Mouse (Mus musculus) thymus, adult 2 months (tissue): ENCODE measurements around the gene Sec24c. TPM values are rescaled to one million over a fixed set of nuclear protein-coding genes. Genes with fewer than 3 reads are reported as not detected.

Experiments used
- DNase-seq: peaks from one replicate; pipeline ENCODE4 v3.0.0; 2021
- H3K27ac ChIP-seq: fragments of 200-500 bp; 2 replicates; pipeline ENCODE4 v1.5.1; 2012; ENCODE audit warnings: low read length, control low read depth; ENCODE audit not compliant: control insufficient read depth, insufficient read depth
- H3K27me3 ChIP-seq: fragments of 200-500 bp; 2 replicates; pipeline ENCODE4 v1.6.1; 2012; ENCODE audit warnings: mild to moderate bottlenecking, low read length, moderate library complexity, mixed read lengths; ENCODE audit not compliant: control insufficient read depth, insufficient read depth
- H3K36me3 ChIP-seq: fragments of 200-500 bp; 2 replicates; pipeline ENCODE4 v1.6.1; 2012; ENCODE audit warnings: mild to moderate bottlenecking, low read length, moderate library complexity; ENCODE audit not compliant: control insufficient read depth, insufficient read depth
- H3K4me1 ChIP-seq: fragments of 200-500 bp; replicated peaks from 2 replicates; pipeline ENCODE4 v1.6.1; 2012; ENCODE audit warnings: low read length; ENCODE audit not compliant: control insufficient read depth, insufficient read depth
- H3K4me3 ChIP-seq: fragments of 200-500 bp; 2 replicates; pipeline ENCODE4 v1.5.1; 2012; ENCODE audit warnings: mild to moderate bottlenecking, low read length, control low read depth, moderate library complexity; ENCODE audit not compliant: control insufficient read depth, insufficient read depth
- CTCF ChIP-seq: fragments of 200-500 bp; IDR thresholded peaks from 2 replicates; pipeline ENCODE4 v1.5.1; 2012; ENCODE audit warnings: mild to moderate bottlenecking, control low read depth, low read length, moderate library complexity, borderline replicate concordance; ENCODE audit not compliant: control insufficient read depth, poor library complexity, insufficient read depth; ENCODE audit errors: extremely low read depth
- POLR2A ChIP-seq: fragments of 200-500 bp; IDR thresholded peaks from 2 replicates; pipeline ENCODE4 v1.6.1; 2012; ENCODE audit warnings: mild to moderate bottlenecking, low read length, control low read depth, moderate library complexity; ENCODE audit not compliant: control insufficient read depth, poor library complexity, insufficient read depth; ENCODE audit errors: extremely low read depth
- WGBS: fragments of 180-500 bp; shearing (Covaris S2); methylation state at CpG from one replicate; pipeline ENCODE4 v1.1.7; 2018; 5-methylcytosine and 5-hydroxymethylcytosine counted together
- polyA plus RNA-seq: library from polyadenylated mRNA; depleted of rRNA; stranded (reverse); fragments of >200 nt; gene quantifications from 2 replicates; pipeline ENCODE4 v1.2.3, GENCODE M21; 2012

Gene Sec24c
- polyA plus RNA-seq, 1 experiment: 486 TPM

DNA sequence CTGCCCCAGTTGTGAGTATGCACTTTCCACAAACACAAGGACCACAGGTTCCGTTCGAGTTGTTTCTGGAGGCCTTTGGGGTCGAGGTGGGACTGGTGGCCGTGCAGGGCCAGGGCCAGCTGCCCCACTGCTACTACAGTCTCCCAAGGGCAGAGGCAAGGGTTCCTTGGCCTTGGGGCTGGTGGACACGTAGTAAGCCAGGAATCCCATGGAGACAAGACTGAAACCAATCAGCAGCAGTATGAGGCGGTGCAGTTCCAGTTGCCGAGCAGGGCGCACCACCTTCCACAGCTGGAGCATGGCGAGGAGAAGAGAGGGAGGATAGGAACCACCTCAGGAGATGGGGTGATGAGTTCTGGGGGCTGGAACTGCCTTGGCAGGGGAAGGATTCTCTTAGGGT is 55.8 kb downstream of the Sec24c start:
- Histone ChIP-seq H3K4me3 (no peak overlapping the region), H3K27ac (no peak overlapping the region), H3K4me1 (peaks cover 4% of the 10 kb centered on the region), H3K36me3 (peaks cover 19% of the 10 kb centered on the region), H3K27me3 (no peaks in the 10 kb centered on the region)
- WGBS: 98% methylated on average over 9 of the region's 9 CpGs
- no peak for TF ChIP-seq CTCF
- no peak for DNase-seq

DNA sequence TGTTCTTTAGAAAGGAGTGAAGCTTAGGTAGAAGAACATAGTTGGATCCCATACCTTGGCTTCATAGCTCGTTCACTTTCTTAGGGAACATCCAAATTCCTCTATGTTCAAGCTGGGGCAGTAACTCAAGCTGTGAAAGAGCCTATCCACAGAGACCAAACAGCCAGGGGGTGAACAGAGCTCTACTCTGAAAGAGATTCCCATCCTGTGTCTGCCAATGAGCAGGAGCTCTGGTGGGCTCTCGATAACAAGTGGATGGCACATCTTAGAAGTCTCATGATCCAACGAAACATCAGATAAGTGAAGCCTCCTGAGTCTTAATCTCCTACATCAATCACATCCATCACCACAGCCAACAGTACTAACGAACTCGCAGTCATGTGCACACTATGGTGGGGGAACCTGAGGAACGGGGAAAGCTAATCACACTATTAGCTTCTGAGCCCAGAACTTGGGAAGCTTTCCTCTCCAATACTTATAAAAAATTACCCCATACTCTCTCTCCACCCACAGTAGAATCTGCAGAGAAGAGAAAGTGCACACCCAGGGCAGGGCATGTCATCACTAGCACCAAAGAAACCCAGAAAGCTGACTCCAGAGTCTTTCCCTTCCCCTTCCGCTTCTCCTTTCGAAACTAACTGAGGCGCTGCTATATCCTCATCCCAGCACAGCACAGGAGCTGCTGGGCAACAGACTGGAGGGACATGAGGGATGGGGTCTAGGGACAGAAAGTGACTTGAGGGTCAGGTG is 56.9 kb downstream of the Sec24c start:
- Histone ChIP-seq H3K27ac (no peak overlapping the region), H3K36me3 (peaks cover 19% of the 10 kb centered on the region; the same call in 1 of the 2 replicates), H3K4me1 (peaks cover 7% of the 10 kb centered on the region), H3K4me3 (no peak overlapping the region), H3K27me3 (no peaks in the 10 kb centered on the region)
- TF ChIP-seq CTCF: no peak
- no peak for TF ChIP-seq POLR2A
- WGBS: 80% methylated on average over 9 of the region's 9 CpGs
- DNase-seq: no peak

DNA sequence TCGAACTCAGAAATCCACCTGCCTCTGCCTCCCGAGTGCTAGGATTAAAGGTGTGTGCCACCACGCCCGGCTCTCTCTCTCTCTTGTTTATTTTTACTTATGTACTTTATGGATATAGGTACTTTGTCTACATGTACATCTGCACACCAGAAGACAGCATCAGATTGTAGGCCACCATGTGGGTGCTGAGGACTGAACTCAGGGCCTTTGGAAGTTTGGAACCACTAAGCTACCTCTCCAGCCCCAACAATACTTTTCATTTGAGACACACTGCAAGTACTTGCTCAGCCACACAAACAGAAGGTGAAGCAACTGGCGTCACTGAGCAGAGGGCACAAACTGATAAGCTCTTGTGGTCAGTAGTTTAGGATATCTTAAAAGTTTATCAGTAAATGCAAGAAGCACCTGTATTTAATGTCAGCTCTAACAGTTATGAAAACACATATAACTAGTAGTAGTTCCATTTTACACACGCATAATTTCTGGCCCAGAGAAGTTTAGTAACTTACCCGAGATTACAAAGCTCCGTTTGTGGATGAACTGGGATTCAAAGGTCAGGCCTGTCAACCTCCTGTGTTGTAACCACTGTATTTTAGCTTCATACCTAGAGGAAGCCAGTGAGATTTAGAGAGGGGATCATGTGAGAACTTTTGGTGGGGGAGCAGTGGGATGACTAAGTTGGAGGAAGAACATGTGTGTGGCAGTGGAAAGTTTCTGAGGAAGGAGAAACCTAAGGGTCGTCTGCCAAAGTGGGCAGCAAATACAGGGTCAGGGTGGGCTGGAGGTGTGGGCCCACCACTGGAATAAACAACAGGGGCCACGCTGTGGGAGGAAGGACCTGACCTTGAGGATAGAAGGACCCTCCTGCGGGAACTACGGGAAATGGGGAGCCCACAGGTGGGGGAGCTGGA is 59.2 kb downstream of the Sec24c start:
- peaks cover 8% of the 10 kb centered on the region; the same call in 1 of the 2 replicates for H3K36me3 ChIP-seq
- WGBS: 45% methylated on average over 12 of the region's 12 CpGs
- no peak for DNase-seq

DNA sequence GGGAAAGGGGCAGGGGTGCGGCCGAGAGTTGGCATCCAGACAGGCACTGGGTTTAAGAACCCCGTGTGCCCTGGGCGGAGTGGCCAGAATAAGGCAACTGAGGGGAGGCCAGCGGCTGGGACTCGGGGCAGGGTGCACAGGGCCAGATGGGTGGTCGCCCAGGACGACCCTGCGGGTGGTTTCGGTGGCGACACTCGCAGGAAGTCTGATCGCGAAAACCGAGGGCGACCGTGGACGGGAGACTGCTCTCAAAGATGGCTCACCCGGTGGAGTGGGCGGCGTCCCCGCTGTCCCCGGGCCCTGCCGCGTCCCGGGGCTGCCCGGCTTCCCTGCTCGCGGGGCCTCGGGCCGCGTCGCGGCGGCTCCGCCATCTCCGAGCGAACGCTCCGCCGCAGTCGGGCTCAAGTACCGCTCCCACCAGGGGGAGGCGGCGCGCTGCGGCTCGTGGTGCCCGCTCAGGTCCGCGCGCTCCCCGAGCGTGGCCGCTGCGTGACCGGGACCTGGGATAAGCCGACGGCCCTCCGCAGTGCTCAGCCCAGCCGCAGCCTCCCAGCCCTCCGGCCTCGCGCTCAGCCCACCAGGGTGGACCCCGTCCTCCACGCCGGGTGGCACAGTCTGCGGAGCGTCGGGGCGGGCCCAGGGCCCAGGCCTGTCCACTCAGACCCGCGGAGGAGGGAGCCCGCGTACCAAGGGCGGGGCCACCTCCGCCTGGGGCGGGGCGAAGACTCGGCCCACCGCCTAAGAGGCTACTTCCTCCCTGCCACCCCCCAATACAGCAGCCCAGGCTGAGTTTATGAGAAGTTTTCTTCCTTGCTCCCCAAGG is 60.1 kb downstream of the Sec24c start, which contains the start of gene Ndst2:
Gene Ndst2, minus strand, starts transcription at position 611 of the 823 bp plus-strand sequence.
- Histone ChIP-seq H3K4me3 (peak within 1 kb of the TSS; percentile 93), H3K4me1 (peaks cover 7% of the 10 kb centered on the region), H3K27me3 (no peaks in the 10 kb centered on the region), H3K27ac (no peak within 1 kb of the TSS), H3K36me3 (0 out of 2 replicates have a peak, but pooled peaks cover 3% of the 10 kb centered on the region)
- TF ChIP-seq CTCF: no peak
- TF ChIP-seq POLR2A: peak; percentile 51; the same call in 1 of the 2 replicates
- WGBS: under 1% methylated on average over 81 of the region's 81 CpGs
- DNase-seq: peak; percentile 77

More for the DNA sequence above, 59.2 kb downstream of the Sec24c start:
- no peak for TF ChIP-seq CTCF
- no peak for TF ChIP-seq POLR2A
- H3K4me3 ChIP-seq: peak overlapping the region; percentile 93
- no peak overlapping the region for H3K27ac ChIP-seq
- peaks cover 7% of the 10 kb centered on the region for H3K4me1 ChIP-seq
- no peaks in the 10 kb centered on the region for H3K27me3 ChIP-seq

DNA sequence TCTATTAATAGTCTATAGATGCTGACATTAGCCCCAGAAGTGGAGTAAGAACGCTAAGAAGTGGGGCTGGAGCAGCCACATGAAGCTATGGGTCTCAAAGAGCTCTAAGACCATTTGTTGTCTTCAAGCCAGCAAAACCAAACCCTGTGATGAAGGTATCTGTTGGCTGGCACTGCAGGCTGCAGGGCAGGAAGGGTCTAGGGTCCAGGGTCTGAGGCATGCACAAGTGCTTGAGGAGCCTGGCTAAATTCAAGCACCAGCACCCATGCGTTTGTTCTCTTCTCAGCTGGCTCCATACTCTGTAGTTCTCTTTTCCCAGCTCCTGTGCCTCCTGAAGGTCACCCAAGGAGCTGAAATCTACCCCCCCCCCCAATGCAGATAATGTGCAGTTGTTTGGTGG is 60.9 kb downstream of the Sec24c start:
- Histone ChIP-seq H3K36me3 (0 out of 2 replicates have a peak, but pooled peaks cover 3% of the 10 kb centered on the region), H3K4me1 (peaks cover 7% of the 10 kb centered on the region), H3K27ac (no peak overlapping the region), H3K27me3 (no peaks in the 10 kb centered on the region), H3K4me3 (no peak overlapping the region)
- no peak for TF ChIP-seq CTCF
- no peak for TF ChIP-seq POLR2A
- no peak for DNase-seq
- WGBS: 77% methylated on average over 2 of the region's 2 CpGs

DNA sequence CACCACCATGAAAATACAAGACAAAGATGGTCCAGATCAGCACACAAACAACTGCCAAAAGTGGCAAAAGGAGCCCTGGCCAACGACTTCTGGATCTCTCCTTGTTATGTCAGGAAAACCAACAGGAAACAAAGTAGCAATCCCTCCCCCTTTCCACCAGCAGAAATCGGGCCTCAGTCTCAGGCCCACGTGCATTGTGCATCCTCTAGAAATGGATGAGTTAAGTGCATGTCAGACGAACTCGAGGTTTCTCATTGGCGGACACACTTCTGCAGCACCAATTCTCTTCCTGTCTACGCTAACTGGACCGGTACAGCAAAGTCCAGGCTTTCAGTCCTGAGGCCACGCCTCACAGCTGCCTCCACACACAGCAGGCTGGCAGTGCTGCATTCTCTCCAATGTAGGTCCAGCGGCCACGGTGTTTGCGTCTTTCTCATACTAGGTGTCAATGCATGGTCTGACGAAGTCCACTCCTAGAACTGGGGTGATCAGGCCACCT is 61.8 kb downstream of the Sec24c start:
- TF ChIP-seq CTCF (no peak), POLR2A (no peak)
- Histone ChIP-seq H3K4me3 (no peak overlapping the region), H3K4me1 (peaks cover 7% of the 10 kb centered on the region), H3K27ac (no peak overlapping the region), H3K27me3 (no peaks in the 10 kb centered on the region), H3K36me3 (0 out of 2 replicates have a peak, but pooled peaks cover 3% of the 10 kb centered on the region)
- DNase-seq: no peak
- 80% methylated on average over 13 of the region's 13 CpGs for WGBS
